Mouse (Mus musculus) limb, embryonic 11.5 days (tissue): ENCODE results near the gene Mid1. TPM values are rescaled to one million over a fixed set of nuclear protein-coding genes. Genes with fewer than 3 reads are reported as not detected.
"Not testable (repeated sequence)": the region's sequence is repeated elsewhere in the genome, so short reads cannot be mapped to it uniquely, and the experiment has no call there.

Experiments used
- ATAC-seq: fragments of 200-750 bp; cut with Nextera tagmentation; 2 replicates; pipeline ENCODE4 v1.8.0; 2017; ENCODE audit warnings: low read depth; ENCODE audit not compliant: insufficient number of reproducible peaks, low FRiP score, low TSS enrichment
- DNase-seq: peaks from one replicate; pipeline ENCODE4 v3.0.0-alpha.2; 2015; ENCODE audit warnings: low spot score
- H3K27ac ChIP-seq: fragments of 300-500 bp; sonication (generic); replicated peaks from 2 replicates; pipeline ENCODE4 v1.5.1; 2014; ENCODE audit warnings: low read depth, mild to moderate bottlenecking, low read length
- H3K27me3 ChIP-seq: fragments of 300-500 bp; sonication (generic); 2 replicates; pipeline ENCODE4 v1.6.1; 2014; ENCODE audit warnings: mild to moderate bottlenecking, low read length, mixed read lengths; ENCODE audit not compliant: control insufficient read depth, insufficient read depth
- H3K36me3 ChIP-seq: fragments of 300-500 bp; sonication (generic); 2 replicates; pipeline ENCODE4 v1.6.1; 2014; ENCODE audit warnings: mild to moderate bottlenecking, low read length, moderate library complexity, mixed read lengths; ENCODE audit not compliant: control insufficient read depth, insufficient read depth
- H3K4me1 ChIP-seq: fragments of 300-500 bp; sonication (generic); 2 replicates; pipeline ENCODE4 v1.6.1; 2014; ENCODE audit warnings: low read length, mixed read lengths; ENCODE audit not compliant: control insufficient read depth, insufficient read depth
- H3K4me2 ChIP-seq: fragments of 300-500 bp; sonication (generic); 2 replicates; pipeline ENCODE4 v1.6.1; 2014; ENCODE audit warnings: low read depth, mild to moderate bottlenecking, moderate library complexity; ENCODE audit not compliant: severe bottlenecking
- H3K4me3 ChIP-seq: fragments of 300-500 bp; sonication (generic); 2 replicates; pipeline ENCODE4 v1.5.1; 2014; ENCODE audit warnings: low read depth, low read length
- H3K9ac ChIP-seq: fragments of 300-500 bp; sonication (generic); 2 replicates; pipeline ENCODE4 v1.6.1; 2014; ENCODE audit warnings: mild to moderate bottlenecking, low read length
- H3K9me3 ChIP-seq: fragments of 300-500 bp; sonication (generic); 2 replicates; pipeline ENCODE4 v1.6.1; 2016; ENCODE audit warnings: low read length; ENCODE audit not compliant: control insufficient read depth
- WGBS: fragments of 180-500 bp; shearing (Covaris S2); extraction: QIAGEN DNeasy Blood & Tissue Kit; methylation state at CpG from one replicate; pipeline ENCODE4 v1.1.7; 2014; 5-methylcytosine and 5-hydroxymethylcytosine counted together
- polyA plus RNA-seq: library from polyadenylated mRNA; unstranded; fragments of >200 nt; fragmentation: Nextera tagmentation; extraction: Ambion mirVana; gene quantifications from 2 replicates; pipeline ENCODE4 v1.2.1, GENCODE M21; 2014

Gene Mid1
- polyA plus RNA-seq, 1 experiment from 2014 or later: 11.5 TPM

DNA sequence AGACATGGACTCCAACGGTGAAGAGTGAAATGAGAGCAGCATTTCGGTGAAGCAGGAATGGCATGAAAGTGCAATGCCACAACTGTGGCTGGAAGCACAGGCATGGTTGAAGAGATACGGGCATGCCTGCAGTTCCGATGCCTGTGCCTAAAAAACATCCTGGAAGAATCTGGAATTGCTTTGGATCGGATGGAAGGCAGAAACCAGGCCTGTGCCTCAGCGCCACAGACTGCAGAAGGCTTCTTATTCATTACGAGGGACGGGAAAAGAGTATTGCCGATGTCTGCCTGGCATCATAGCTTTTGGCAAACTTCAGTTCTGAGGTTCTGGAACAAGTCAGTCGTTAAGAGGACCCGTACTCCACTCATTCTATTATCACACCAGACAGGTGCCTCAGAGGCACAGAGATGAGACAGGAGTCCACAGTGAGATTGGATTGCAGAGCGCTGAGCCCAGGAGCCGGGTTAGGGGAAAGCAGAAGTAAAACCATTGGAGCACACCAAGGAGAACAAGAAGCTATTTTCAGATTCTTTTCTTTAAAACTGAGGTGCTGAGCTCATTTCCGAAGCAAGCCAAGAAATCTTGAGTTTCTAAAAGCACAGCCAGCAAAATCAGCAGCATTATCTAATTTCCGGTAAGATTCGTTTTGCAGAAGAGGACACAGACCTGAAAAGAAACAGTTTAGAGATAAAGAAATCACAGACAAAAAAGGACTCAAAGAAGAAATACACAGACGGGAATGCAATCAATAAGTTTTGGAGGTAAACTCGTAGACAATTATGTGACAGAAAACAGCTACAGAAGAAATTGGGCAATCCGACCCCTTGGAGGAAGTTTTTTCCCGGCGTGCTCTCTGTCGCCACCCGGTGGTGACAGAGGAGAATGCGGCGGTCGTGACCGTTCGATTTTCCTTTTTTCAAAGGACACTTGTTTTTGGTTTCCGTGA is 293.7 kb downstream of the Mid1 start:
- Histone ChIP-seq H3K9me3 (peaks cover 34% of the 10 kb centered on the region), H3K36me3 (peaks cover 30% of the 10 kb centered on the region; the same call in 1 of the 2 replicates)
- not testable (repeated sequence) for H3K9ac ChIP-seq, H3K4me1 ChIP-seq, ATAC-seq, H3K4me2 ChIP-seq, H3K27ac ChIP-seq, H3K27me3 ChIP-seq, H3K4me3 ChIP-seq
- 68% methylated on average over 29 of the region's 29 CpGs for WGBS
- peak; percentile 93 for DNase-seq

DNA sequence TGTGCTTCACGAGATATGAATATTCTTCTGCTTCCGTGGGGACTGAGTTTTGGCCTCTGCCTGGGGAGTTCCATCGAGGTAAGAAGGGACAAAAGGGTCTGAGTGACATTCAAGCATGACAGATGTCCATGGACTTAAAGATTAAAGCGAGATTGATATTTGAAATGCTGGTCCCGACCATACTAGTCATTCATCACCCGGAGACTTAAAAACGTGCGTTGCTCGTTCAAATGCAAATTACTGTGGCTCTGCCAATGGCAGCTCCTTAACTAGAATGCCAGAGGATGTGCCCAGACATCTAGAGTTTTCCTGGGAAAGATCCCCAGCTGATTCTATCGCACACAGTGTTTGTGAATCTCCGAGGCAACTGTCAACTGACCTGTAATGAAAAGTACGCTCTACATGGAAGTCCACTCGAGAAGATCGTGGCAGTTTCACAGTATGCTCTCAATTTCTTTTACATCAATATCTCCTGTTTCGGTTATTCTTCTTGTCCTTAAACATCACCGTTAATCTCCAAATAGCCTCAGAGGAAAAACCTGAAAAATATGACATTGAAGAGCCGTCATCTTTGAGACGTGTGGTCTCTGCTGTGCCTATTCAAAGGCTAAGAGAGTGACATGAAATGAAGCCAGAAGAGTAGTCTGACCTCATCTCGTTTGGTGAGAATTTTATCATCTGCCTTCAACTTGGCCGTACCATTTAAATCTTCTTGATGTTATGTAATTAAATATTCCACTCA is 294.6 kb downstream of the Mid1 start:
- peaks cover 30% of the 10 kb centered on the region; the same call in 1 of the 2 replicates for H3K36me3 ChIP-seq
- H3K27me3 ChIP-seq, H3K4me1 ChIP-seq, H3K9ac ChIP-seq, H3K4me2 ChIP-seq, H3K4me3 ChIP-seq, ATAC-seq, H3K27ac ChIP-seq, DNase-seq: not testable (repeated sequence)
- 84% methylated on average over 20 of the region's 20 CpGs for WGBS
- H3K9me3 ChIP-seq: peaks cover 36% of the 10 kb centered on the region

DNA sequence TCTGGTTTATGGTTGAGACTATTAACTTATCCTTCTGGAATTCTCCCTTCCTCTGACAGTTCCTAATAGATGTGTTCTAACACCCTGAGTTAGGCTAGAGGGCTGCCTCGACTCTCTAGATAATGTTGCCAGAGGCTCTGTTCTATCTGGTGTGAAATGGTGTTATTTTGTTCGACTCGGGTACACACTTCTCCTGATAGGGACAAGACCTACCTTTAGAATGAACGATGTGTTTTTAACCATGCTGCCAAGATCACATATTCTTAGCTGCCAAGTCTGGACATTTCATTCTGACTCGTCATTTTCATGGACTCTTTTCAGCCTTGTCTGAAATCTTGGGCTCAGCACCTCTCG is 295.2 kb downstream of the Mid1 start:
- Histone ChIP-seq H3K36me3 (peaks cover 35% of the 10 kb centered on the region; the same call in 1 of the 2 replicates), H3K9me3 (peaks cover 37% of the 10 kb centered on the region)
- not testable (repeated sequence) for DNase-seq, H3K27ac ChIP-seq, H3K4me3 ChIP-seq, ATAC-seq, H3K27me3 ChIP-seq, H3K4me2 ChIP-seq, H3K9ac ChIP-seq, H3K4me1 ChIP-seq
- 89% methylated on average over 6 of the region's 6 CpGs for WGBS

DNA sequence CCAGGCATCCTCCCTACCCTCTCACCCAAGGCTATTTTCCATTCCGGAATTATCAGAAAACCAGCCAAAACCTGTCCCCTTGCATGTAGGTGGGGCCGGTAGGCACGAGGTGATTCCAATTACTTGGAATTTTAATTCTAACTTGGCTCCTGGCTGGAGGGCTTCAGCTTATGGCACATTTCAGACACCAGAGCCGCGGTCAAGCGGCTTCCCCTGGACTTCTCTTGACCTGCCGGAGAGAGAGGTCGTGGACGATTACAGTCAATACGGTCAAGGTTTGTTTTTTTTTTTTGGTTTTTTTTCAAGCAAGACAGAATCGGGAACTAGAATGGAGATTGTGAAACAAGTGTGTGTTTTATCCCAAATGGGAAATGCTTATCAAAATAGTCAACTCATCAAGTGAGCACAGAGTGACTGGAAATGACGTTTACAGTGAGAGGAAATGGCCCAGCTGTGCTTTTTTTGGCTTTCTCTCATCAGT is 295.9 kb downstream of the Mid1 start:
- Histone ChIP-seq H3K4me3 (no peak overlapping the region), H3K4me1 (no peaks in the 10 kb centered on the region), H3K36me3 (peaks cover 34% of the 10 kb centered on the region), H3K27me3 (no peaks in the 10 kb centered on the region), H3K9ac (no peak overlapping the region), H3K4me2 (no peak overlapping the region), H3K9me3 (peaks cover 40% of the 10 kb centered on the region), H3K27ac (no peak overlapping the region)
- ATAC-seq (no peak), DNase-seq (peak; percentile 32)
- WGBS: 89% methylated on average over 12 of the region's 12 CpGs

DNA sequence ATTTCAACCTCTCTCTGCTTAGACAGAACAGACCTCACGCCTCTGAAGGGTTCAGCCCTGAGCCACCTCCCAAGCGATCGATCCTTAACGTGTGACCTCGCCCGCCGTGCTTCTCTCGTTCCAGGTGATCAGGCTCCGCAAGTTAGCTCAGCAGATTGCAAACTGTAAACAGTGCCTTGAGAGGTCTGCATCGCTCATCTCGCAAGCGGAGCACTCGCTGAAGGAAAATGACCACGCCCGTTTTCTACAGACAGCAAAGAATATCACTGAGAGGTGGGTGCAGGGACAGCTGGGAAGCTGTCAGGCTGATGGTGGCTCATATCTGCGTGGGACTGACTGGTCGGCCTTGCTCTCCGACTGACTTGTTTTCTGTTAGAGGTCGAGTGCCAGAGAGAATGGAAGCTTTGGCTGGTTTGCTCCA is 296.8 kb downstream of the Mid1 start:
- peaks cover 45% of the 10 kb centered on the region for H3K9me3 ChIP-seq

DNA sequence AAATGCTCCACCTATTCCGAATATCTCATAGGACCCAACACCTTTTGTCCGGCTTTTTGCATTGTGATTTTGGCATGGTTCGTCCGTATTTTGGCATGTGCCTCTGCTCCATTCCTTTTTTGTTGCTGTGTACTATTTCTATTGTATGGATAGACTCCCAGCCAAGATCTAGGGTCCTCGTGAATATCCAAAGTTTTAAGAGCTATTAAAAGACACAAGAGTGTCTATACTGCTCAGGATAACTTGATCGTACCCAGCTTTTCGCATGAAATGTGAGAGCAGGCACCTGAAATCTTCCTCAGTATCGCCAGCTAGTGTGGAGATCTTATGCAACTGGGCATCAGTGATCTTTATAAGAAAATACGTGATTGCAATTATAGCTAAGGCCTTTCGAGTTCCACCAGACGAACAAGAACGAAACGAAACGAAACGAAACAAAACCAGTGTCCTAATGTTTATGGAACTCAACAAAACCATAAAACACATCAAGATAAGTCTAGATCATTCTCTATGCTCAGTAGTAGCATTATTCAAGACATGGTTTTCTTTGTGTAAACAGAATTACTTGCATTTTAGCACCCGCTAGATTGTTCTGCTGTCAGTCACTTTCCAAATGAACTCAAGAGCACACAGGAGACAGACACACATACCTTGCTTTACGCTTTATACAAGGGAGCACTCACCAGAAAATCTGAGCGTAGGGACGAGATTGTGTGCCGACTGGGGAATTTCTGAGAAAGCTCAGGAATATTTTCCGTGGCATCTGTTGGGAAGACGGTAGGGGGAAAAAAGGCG is 297.8 kb downstream of the Mid1 start:
- H3K4me2 ChIP-seq, H3K27me3 ChIP-seq, H3K27ac ChIP-seq, ATAC-seq, H3K9ac ChIP-seq, H3K4me3 ChIP-seq, H3K4me1 ChIP-seq: not testable (repeated sequence)
- Histone ChIP-seq H3K36me3 (peaks cover 44% of the 10 kb centered on the region), H3K9me3 (peaks cover 50% of the 10 kb centered on the region)
- WGBS: 93% methylated on average over 23 of the region's 23 CpGs
- DNase-seq: peak; percentile 28

More for the DNA sequence above, 296.8 kb downstream of the Mid1 start:
- H3K4me1 ChIP-seq, H3K4me3 ChIP-seq, H3K4me2 ChIP-seq, H3K27ac ChIP-seq, H3K9ac ChIP-seq, H3K27me3 ChIP-seq: not testable (repeated sequence)
- WGBS: 91% methylated on average over 19 of the region's 19 CpGs
- DNase-seq (peak; percentile 36), ATAC-seq (peak; percentile 10; the same call in 1 of the 2 replicates)
- H3K36me3 ChIP-seq: peaks cover 39% of the 10 kb centered on the region

DNA sequence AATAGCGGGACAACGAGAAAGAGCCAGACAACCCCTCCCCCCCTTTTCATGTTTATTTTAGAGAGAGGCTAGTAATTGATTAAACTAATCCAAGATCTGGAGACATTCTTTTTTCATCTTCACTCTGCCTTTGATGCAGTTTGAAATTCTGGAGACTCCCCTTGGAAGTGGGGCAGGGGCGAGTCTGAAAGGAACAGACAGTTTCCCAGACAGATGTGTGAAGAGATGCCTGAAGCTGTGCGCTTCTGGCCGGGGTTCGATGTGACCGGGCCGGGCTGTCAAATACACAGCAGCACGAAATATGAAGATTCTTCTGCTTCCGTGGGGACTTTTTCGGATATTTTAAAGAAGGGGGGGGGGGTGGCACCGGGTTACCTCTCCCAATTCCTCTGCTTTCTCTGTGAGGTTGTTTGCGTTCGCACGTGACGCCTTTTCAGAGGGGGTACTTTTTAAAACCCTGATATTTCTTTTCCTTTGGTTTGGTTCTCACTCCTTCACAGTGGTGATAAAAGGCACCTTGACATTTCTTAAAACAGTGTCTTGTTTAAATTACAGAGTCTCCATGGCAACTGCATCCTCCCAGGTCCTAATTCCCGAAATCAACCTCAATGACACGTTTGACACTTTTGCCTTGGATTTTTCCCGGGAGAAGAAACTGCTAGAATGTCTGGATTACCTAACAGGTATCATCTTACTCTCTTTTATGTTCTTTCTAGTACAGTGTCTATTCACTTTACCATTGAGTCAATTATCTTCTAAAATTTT is 298.6 kb downstream of the Mid1 start:
- H3K9me3 ChIP-seq: peaks cover 48% of the 10 kb centered on the region
- DNase-seq: peak; percentile 24
- not testable (repeated sequence) for H3K4me1 ChIP-seq, H3K4me3 ChIP-seq, ATAC-seq, H3K27me3 ChIP-seq, H3K4me2 ChIP-seq, H3K9ac ChIP-seq, H3K27ac ChIP-seq
- WGBS: 92% methylated on average over 19 of the region's 19 CpGs
- peaks cover 44% of the 10 kb centered on the region for H3K36me3 ChIP-seq
